In the genomic region with DNA sequence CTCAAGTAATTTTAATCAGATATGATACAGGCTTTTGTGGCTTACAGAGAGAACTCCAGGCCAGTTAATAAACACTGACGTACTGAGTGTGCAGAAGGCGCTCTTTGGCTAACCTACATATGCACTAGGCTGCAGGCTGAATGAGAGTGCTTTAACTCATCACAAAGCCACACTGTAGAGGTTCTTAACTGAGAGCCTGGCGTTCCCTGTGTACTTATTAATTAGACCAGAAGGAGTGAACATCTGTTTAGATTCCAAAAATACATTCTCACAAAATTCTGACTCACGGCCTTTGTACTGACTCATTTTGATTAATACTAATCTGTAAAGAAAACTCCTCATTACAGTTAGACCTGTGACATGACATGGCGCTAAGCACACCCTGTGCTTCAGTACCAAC, we compare ENCODE assay signal across 18 mouse cellular contexts. TPM values are rescaled to one million over a fixed set of nuclear protein-coding genes. Genes with fewer than 3 reads are reported as not detected.
A peak's percentile ranks its signal among the peaks of the same experiment; 100 is the strongest.
DNase-seq lines count a peak whose midpoint lies in the region; ATAC-seq lines count a peak whose summit lies in the region.
"Had no signal": no experiment of that assay in that cellular context is flagged by ENCODE, and none has a peak within 500 bp of the region (broad histone marks: within the 10 kb centered on the region; RNA-seq: fewer than 3 reads in every experiment).

No protein-coding gene starts in this region.

- H3K27me3 ChIP-seq in heart, embryonic 10.5 days (ENCODE audit: insufficient read depth, poor library complexity, severe bottlenecking), result no peaks in the 10 kb centered on the region
- no peaks in the 10 kb centered on the region for H3K27me3 ChIP-seq in liver, embryonic 13.5 days
- H3K27me3 ChIP-seq: embryonic facial prominence, embryonic 13.5 days; limb, embryonic 13.5 days; megakaryocyte, embryonic 14.5 days; neural tube, embryonic 12.5 days had no signal

- peak overlapping the region; percentile 82 for H3K27ac ChIP-seq in heart, embryonic 10.5 days
- H3K27ac ChIP-seq in liver, embryonic 13.5 days, result peak overlapping the region; percentile 97
- H3K27ac ChIP-seq: embryonic facial prominence, embryonic 13.5 days; limb, embryonic 13.5 days; neural tube, embryonic 12.5 days had no signal

- H3K9ac ChIP-seq in liver, embryonic 13.5 days, result peak overlapping the region; percentile 69; the same call in 1 of the 2 replicates
- H3K9ac ChIP-seq: embryonic facial prominence, embryonic 13.5 days; limb, embryonic 13.5 days; neural tube, embryonic 12.5 days had no signal

- no peak for DNase-seq in heart, embryonic 10.5 days (ENCODE audit: low spot score)
- no peak for DNase-seq in heart, postnatal 36 days
- no peak for DNase-seq in liver, embryonic 13.5 days
- no peak for DNase-seq in liver
- peak; percentile 85 for DNase-seq in brain, adult 2 months (ENCODE audit: low read depth, low spot score)
- no peak for DNase-seq in ovary, adult 18-20 months (ENCODE audit: low spot score)
- DNase-seq in left cerebral cortex, postnatal 4 days, result no peak
- DNase-seq: adrenal gland, postnatal 25 days; cerebellum, adult 9-11 months; gastrocnemius, postnatal 36 days; right cerebral cortex, postnatal 4 days; thymus, adult 18-20 months had no signal

- ATAC-seq in liver, embryonic 13.5 days (ENCODE audit: low read depth), result no peak
- ATAC-seq in megakaryocyte-erythroid progenitor cell, adult 5-6 weeks (replicated peaks; ENCODE audit: low FRiP score, low TSS enrichment, poor library complexity, severe bottlenecking), result peak; percentile 36; the same call in 1 of the 2 replicates

- 91% methylated on average over 5 of the region's 5 CpGs for WGBS in heart, embryonic 10.5 days
- 72% methylated on average over 5 of the region's 5 CpGs for WGBS in liver, embryonic 13.5 days (ENCODE audit: insufficient replicate concordance)

- H3K4me1 ChIP-seq in heart, embryonic 10.5 days, result peaks cover 31% of the 10 kb centered on the region
- peaks cover 84% of the 10 kb centered on the region for H3K4me1 ChIP-seq in liver, embryonic 13.5 days (replicated peaks)
- H3K4me1 ChIP-seq: hindbrain, embryonic 10.5 days; limb, embryonic 13.5 days; neural tube, embryonic 12.5 days had no signal

- intact Hi-C loops in heart, postnatal 36 days (cut with DNase I), result no loop called here
- intact Hi-C loops in left cerebral cortex, postnatal 4 days (cut with DNase I), result no loop called here

- peaks cover 56% of the 10 kb centered on the region for H3K36me3 ChIP-seq in heart, embryonic 10.5 days
- peaks cover 62% of the 10 kb centered on the region for H3K36me3 ChIP-seq in liver, embryonic 13.5 days

- H3K4me2 ChIP-seq in liver, embryonic 13.5 days, result peak overlapping the region; percentile 66; the same call in 1 of the 2 replicates
- H3K4me2 ChIP-seq: embryonic facial prominence, embryonic 13.5 days; limb, embryonic 13.5 days; neural tube, embryonic 12.5 days had no signal

- no peak overlapping the region for H3K4me3 ChIP-seq in heart, embryonic 10.5 days
- no peak overlapping the region for H3K4me3 ChIP-seq in liver, embryonic 13.5 days (replicated peaks)
- H3K4me3 ChIP-seq: embryonic facial prominence, embryonic 13.5 days; hindbrain, embryonic 10.5 days; limb, embryonic 13.5 days; neural tube, embryonic 12.5 days had no signal

- no peaks in the 10 kb centered on the region for H3K9me3 ChIP-seq in heart, embryonic 10.5 days
- H3K9me3 ChIP-seq in liver, embryonic 13.5 days (replicated peaks), result no peaks in the 10 kb centered on the region
- H3K9me3 ChIP-seq: embryonic facial prominence, embryonic 13.5 days; hindbrain, embryonic 10.5 days; limb, embryonic 13.5 days; megakaryocyte, embryonic 14.5 days; neural tube, embryonic 12.5 days had no signal

RNA-seq across cellular contexts. Expression of gene Tbc1d14, which starts 25.8 kb away (rescaled TPM):
- polyA plus RNA-seq in heart, embryonic 10.5 days (2016; fragmentation: Nextera tagmentation; extraction: Ambion mirVana), result 22.5 and 26.8 TPM in 2 replicates
- 10 to 100 TPM; 13.7 to 14.2 TPM for total RNA-seq in heart, postnatal 36 days (2021)
- 9.4 and 10.9 TPM in 2 replicates for polyA plus RNA-seq in liver, embryonic 13.5 days (2015; fragmentation: Nextera tagmentation; extraction: Ambion mirVana)
- total RNA-seq in megakaryocyte-erythroid progenitor cell, adult 5-6 weeks (2014; fragmentation: Nextera tagmentation), result 23.7 and 24.0 TPM in 2 replicates
- 8.5 and 14.8 TPM in 2 replicates for total RNA-seq in megakaryocyte-erythroid progenitor cell, adult 5-6 weeks (2017)
- total RNA-seq in left cerebral cortex, postnatal 4 days (2021), result 100 to 1,000 TPM; 133 to 136 TPM

Comparison
In these comparisons a context has a peak if more than half of its experiments do, and no peak if none do; other contexts are left out.
1. RNA of gene Tbc1d14, which starts 25.8 kb away (total RNA-seq): 133 to 136 TPM in left cerebral cortex, postnatal 4 days; 8.5 to 24.0 TPM in megakaryocyte-erythroid progenitor cell, adult 5-6 weeks and 13.7 to 14.2 TPM in heart, postnatal 36 days; every median in the first group is over 4 times any median in the second.